Mouse (Mus musculus) cerebellum, postnatal 36 days (tissue): ENCODE measurements around the gene Fam102b.

Experiments
- DNase-seq, 2 experiments: peaks; one replicate each; pipeline ENCODE4 v3.0.0; 2021 to 2022; ENCODE audit warnings: mixed read lengths in 2 of 2

Fam102b gene

DNA sequence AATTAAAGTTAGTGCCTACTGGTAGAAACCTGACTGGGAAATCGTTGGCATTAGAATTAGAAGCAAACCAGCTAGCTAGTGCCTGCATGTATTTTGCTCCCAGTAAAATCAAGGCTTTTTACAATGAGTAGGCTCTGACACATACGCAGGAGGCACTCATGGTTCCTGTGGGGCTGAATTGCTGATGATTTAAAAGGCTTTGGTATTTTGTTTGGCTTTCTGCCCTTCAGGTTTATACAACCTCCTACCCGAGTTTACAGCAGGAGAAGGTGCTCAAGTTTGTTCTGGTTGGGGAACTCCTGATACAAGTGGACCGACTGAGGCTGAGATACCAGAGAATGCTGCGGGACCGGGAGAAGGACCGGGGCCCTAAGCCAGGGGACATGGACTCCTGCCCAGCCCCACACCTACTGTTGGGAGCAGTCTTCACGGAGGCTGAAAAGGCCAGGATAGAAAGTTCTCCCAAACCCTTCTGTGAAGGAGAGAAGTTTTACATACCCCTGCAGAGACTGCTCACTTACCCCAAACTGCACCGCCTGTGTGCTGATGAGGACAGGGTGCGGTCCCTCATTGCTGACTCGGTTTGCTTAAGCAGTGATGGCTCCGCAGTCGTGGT is 67.6 kb downstream of the Fam102b start:
- DNase-seq, result no peak

DNA sequence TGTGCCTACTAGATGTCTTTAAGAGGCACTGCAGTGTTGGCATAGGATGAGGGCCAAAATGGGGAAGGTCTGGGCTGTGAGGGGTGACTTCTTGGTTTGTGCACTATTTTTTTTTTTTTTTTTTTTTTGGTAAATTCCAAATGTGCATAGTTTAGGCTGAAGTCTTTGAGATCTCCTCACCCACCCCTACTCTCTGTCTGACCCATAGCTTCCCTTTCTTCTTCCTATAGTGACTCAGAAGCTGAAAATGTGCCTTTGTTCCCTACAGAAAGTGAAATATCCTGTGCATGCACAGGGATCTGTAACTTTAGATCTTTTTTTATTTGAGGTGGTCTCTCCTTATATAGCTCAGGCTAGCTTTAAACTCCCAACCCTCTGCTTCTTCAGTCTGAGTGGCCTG is 69.4 kb downstream of the Fam102b start:
- no peak for DNase-seq

DNA sequence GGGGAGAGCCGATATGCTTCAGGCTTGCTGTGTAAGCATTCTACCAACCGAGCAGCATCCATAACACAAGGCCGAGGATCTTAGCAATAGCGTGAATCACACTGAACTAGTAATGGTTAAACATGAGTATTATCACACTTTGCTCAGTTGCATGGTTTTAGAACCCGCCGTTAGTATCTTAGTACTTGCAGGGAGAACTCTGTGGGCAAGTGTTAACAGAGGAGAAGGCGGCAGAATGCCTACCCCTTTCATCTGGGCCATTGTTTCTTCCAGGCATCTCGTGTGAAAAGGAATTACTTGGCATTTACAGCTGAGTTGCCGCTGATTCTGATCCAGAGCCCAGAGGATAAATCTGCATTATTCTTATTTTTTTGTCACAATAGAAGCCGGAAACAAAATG is 86.4 kb downstream of the Fam102b start:
- DNase-seq, result no peak

DNA sequence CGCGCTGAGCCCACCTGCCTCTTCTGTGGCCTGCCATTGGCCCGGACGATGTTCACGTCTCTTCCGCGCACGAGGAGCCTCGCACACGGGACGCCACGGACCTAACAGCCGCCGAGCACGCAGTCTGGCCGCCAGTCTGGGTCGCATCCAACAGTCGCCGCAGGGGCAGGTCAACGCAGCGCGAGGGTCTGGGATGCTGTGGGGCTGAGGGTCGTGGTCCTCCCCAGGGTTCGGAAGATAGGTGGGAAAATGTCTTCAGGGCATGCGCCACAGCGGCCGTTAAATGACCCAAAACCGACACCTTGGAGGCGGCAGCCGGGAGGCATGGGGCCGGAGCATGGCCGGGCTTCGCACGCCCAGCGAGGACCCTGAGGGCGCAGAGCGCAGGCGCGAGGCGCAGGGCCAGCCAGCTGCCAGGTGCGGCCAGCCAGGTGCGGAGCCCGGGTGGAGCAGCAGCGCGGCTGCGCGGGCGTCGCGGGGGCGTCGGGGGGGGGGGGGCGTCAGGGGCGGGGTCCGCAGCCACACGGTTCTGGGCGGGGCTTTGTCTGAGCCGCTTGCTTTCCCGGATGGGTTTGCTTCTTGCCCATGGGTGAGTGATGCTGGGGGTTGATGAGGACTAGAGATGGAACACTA is 87.3 kb downstream of the Fam102b start, which contains the start of gene Gm9857:
TSS of gene Gm9857 (minus strand) at position 445 of the 633 bp plus-strand sequence.
- DNase-seq, result peak in 1 of 2 experiments; percentile 16

DNA sequence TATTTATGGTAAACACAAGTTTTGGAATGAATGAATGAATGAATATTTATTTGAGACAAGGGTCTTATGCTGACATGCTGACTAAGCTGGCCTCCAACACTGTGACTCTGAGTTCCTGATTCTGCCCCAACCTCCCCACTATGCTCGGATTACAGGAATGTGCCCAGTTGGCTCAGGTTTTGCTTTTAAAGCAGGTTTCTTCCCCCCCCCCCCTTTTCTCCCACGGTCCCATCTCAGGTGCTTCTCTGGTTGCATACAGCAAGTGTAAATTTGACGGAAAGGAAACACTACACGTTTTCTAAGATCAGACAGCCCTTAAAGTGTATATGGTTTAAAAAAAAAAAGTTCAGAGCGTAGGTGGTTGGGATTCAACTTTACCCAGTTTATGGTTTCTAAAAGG is 87.8 kb downstream of the Fam102b start, which contains the start of gene Henmt1:
TSS of gene Henmt1 (plus strand) at position 301 of the 400 bp plus-strand sequence.
- DNase-seq, result no peak

DNA sequence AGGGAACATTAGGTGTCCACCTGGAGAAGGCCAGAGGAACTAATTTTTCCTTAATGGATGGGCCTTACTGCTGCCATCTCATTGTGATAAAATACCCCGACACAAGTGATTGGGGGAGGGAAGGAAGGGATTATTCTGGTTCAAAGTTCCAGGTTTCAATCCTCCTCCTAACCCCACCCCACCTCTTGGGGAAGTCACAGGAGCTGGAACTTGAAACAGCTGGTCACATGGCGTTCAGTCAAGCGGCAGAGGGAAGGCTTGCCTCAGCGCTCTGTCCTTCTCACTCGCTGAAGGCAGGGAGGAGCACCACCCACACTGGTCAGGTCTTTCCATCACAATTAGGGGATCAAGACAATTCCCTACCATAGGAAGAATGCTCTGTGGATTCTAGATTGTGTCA is 88.7 kb downstream of the Fam102b start:
- no peak for DNase-seq

DNA sequence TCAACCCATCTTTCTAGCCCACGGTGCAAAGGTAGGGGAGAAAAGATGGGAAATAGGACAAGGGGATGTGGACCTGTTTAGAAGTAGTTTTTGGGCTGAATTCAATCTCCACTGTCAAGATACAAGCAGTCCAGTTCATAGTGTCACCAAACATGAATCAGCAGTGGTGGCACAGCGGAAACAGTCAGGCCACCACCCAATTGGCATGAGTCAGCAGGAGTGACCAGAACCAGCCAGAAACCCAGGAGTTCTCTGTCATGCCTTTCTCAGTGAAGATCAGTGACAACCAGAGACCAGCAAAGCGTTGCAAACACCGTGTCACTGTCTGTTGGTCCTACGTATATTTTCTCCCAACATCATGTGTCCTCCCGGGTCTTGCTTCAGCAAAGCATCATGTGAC is 93.8 kb downstream of the Fam102b start:
- no peak for DNase-seq

DNA sequence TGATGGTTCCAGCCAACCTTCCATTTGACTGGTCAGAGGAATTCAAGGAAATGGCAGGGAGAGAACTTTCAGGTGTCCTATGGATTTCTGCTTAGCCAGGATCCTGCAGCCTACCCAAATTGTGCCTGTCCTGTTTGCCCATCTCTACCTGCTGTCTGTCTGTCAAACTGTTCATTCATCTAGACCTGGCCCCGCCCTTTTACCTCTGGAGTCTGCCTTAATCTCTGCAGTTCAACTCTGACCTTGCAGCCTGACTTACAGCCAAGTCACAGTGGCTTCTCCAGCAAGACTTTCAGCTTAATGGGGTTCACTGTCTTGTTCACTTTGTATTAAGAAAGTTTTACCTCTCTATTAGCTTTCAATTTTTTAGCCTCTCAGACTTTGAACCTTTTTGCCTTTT is 101.1 kb downstream of the Fam102b start:
- no peak for DNase-seq

DNA sequence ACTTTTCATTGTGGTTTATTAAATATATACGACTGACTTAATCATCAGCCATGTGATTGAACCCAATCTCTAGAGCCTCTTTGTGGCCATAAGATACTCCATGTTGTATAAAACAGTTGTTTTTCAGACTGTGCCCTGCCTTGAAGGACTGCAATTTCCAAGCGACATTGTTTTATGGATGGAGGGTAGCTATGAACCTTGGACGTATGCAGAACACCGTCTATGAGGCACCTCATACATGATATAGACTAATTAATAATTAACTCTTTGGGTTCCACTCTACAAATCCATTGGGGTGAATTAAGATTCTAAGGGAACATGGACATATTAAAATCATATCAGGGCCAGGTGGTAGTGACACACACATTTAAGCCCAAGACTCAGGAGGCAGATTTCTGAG is 101.7 kb downstream of the Fam102b start:
- DNase-seq, result no peak

DNA sequence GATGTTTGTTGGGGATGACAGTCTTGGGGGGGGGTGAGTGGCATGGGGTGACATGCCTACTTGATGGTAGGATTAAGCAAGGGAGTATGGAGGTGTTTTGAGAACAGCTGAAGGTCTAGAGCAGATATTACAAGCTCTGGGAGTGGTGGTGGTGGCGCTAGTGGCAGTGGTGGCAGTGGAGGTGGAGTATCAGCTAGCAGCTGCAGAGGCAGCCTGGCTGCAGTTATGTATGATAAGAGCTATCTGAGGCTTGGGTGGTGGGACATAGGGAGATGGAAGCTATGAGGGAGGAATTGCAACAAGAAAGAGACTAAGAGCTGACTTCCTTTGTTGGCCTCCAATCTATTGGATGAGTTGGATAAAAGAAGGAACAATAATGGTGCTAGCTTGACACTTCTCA is 105.6 kb downstream of the Fam102b start:
- DNase-seq, result no peak
